Comparison of ENCODE assay signal across 14 mouse cellular contexts in genomic region chr3:70500245-70500858, GRCm38 (mm10).
A peak's percentile ranks its signal among the peaks of the same experiment; 100 is the strongest.
DNase-seq lines count a peak whose midpoint lies in the region; ATAC-seq and TF ChIP-seq lines count a peak whose summit lies in the region.
"Had no signal": no experiment of that assay in that cellular context is flagged by ENCODE, and none has a peak within 500 bp of the region (broad histone marks: within the 10 kb centered on the region; RNA-seq: fewer than 3 reads in every experiment).

No protein-coding gene starts in this region.

- 42% methylated on average over 5 of the region's 5 CpGs for WGBS in forebrain, embryonic 16.5 days
- 75% methylated on average over 5 of the region's 5 CpGs for WGBS in forebrain, embryonic 12.5 days
- 55% methylated on average over 5 of the region's 5 CpGs for WGBS in lung, embryonic 15.5 days
- WGBS in lung, adult 2 months: 65% methylated on average over 5 of the region's 5 CpGs

- no peak overlapping the region for H3K4me2 ChIP-seq in forebrain, embryonic 16.5 days (ENCODE audit: low read length)
- H3K4me2 ChIP-seq in forebrain, embryonic 12.5 days: no peak overlapping the region
- no peak overlapping the region for H3K4me2 ChIP-seq in lung, embryonic 15.5 days
- H3K4me2 ChIP-seq: heart, embryonic 13.5 days; hindbrain, embryonic 15.5 days had no signal

- no peaks in the 10 kb centered on the region for H3K9me3 ChIP-seq in forebrain, embryonic 16.5 days (ENCODE audit: control insufficient read depth, low read length)
- no peaks in the 10 kb centered on the region for H3K9me3 ChIP-seq in forebrain, embryonic 12.5 days
- H3K9me3 ChIP-seq in lung, embryonic 15.5 days: no peaks in the 10 kb centered on the region
- H3K9me3 ChIP-seq: heart, embryonic 13.5 days; hindbrain, embryonic 15.5 days had no signal

- no peak for TF ChIP-seq POLR2A in lung, adult 2 months (IDR thresholded peaks at IDR 0.05; ENCODE audit: borderline replicate concordance, extremely low read depth, low read depth, low read length)

- no peaks in the 10 kb centered on the region for H3K36me3 ChIP-seq in forebrain, embryonic 16.5 days (ENCODE audit: control insufficient read depth, insufficient read depth)
- H3K36me3 ChIP-seq in forebrain, embryonic 12.5 days (replicated peaks): no peaks in the 10 kb centered on the region
- no peaks in the 10 kb centered on the region for H3K36me3 ChIP-seq in lung, embryonic 15.5 days
- H3K36me3 ChIP-seq: heart, embryonic 13.5 days; hindbrain, embryonic 15.5 days had no signal

- peaks cover 16% of the 10 kb centered on the region for H3K4me1 ChIP-seq in forebrain, embryonic 16.5 days (replicated peaks; ENCODE audit: control insufficient read depth, insufficient read depth, low read length)
- H3K4me1 ChIP-seq in forebrain, embryonic 12.5 days: peaks cover 14% of the 10 kb centered on the region
- H3K4me1 ChIP-seq in lung, embryonic 15.5 days: 0 out of 2 replicates have a peak, but pooled peaks cover 3% of the 10 kb centered on the region
- no peaks in the 10 kb centered on the region for H3K4me1 ChIP-seq in lung, adult 2 months (ENCODE audit: control insufficient read depth, insufficient read depth, low read length)

- DNase-seq in lung, adult 2 months: no peak
- DNase-seq in retina, embryonic 14.5 days (ENCODE audit: low spot score): peak; percentile 15
- no peak for DNase-seq in retina, postnatal 1 day
- DNase-seq: adrenal gland, adult 2 months; adrenal gland, postnatal 25 days; cerebellum, adult 2 months; gastrocnemius, postnatal 36 days; heart, adult 11 months; heart, postnatal 36 days had no signal

- H3K9ac ChIP-seq in forebrain, embryonic 16.5 days (replicated peaks; ENCODE audit: low read depth, low read length): no peak overlapping the region
- H3K9ac ChIP-seq in forebrain, embryonic 12.5 days: no peak overlapping the region
- H3K9ac ChIP-seq in lung, embryonic 15.5 days: no peak overlapping the region
- H3K9ac ChIP-seq: heart, embryonic 13.5 days; hindbrain, embryonic 15.5 days had no signal

- no peaks in the 10 kb centered on the region for H3K27me3 ChIP-seq in forebrain, embryonic 16.5 days (replicated peaks; ENCODE audit: control insufficient read depth, insufficient read depth, low read length)
- no peaks in the 10 kb centered on the region for H3K27me3 ChIP-seq in forebrain, embryonic 12.5 days
- H3K27me3 ChIP-seq in lung, embryonic 15.5 days: no peaks in the 10 kb centered on the region
- H3K27me3 ChIP-seq: heart, embryonic 13.5 days; hindbrain, embryonic 15.5 days had no signal

- no peak overlapping the region for H3K27ac ChIP-seq in forebrain, embryonic 16.5 days (ENCODE audit: low read length)
- H3K27ac ChIP-seq in forebrain, embryonic 12.5 days: no peak overlapping the region
- H3K27ac ChIP-seq in lung, embryonic 15.5 days: peak overlapping the region; percentile 15; the same call in 1 of the 2 replicates

- TF ChIP-seq CTCF in lung, adult 2 months (IDR thresholded peaks at IDR 0.05; ENCODE audit: insufficient read depth, low read length): no peak

- ATAC-seq in forebrain, embryonic 16.5 days: peak; percentile 62; the same call in 1 of the 2 replicates
- ATAC-seq in forebrain, embryonic 12.5 days (ENCODE audit: low FRiP score): no peak
- peak; percentile 49; the same call in 1 of the 2 replicates for ATAC-seq in lung, embryonic 15.5 days (ENCODE audit: borderline replicate concordance, extremely low read depth, low FRiP score, low TSS enrichment)

- no peak overlapping the region for H3K4me3 ChIP-seq in forebrain, embryonic 16.5 days (replicated peaks; ENCODE audit: low read length)
- H3K4me3 ChIP-seq in forebrain, embryonic 12.5 days (replicated peaks): no peak overlapping the region
- no peak overlapping the region for H3K4me3 ChIP-seq in lung, embryonic 15.5 days
- H3K4me3 ChIP-seq in lung, adult 2 months (replicated peaks; ENCODE audit: extremely low read depth, low read depth, low read length): no peak overlapping the region
- H3K4me3 ChIP-seq: heart, embryonic 13.5 days; hindbrain, embryonic 15.5 days had no signal
